Comparison of ENCODE assay signal across 8 mouse cellular contexts in genomic region chr5:96998566-96998907, GRCm38 (mm10). TPM values are rescaled to one million over a fixed set of nuclear protein-coding genes. Genes with fewer than 3 reads are reported as not detected.
A peak's percentile ranks its signal among the peaks of the same experiment; 100 is the strongest.
DNase-seq lines count a peak whose midpoint lies in the region; ATAC-seq and TF ChIP-seq lines count a peak whose summit lies in the region.

No protein-coding gene starts in this region.

- H3K4me2 ChIP-seq in heart, embryonic 12.5 days, result peak overlapping the region; percentile 79
- H3K4me2 ChIP-seq in forebrain, embryonic 16.5 days (ENCODE audit: low read length), result peak overlapping the region; percentile 67

- H3K27ac ChIP-seq in heart, embryonic 12.5 days (ENCODE audit: poor library complexity, severe bottlenecking), result peak overlapping the region; percentile 94; the same call in 1 of the 2 replicates
- H3K27ac ChIP-seq in ES-Bruce4 (ENCODE audit: insufficient read depth, low read length) (no peak overlapping the region), macrophage (peak overlapping the region; percentile 63)
- H3K27ac ChIP-seq in forebrain, embryonic 16.5 days (ENCODE audit: low read length), result no peak overlapping the region

- no peak for TF ChIP-seq EP300 in ES-Bruce4 (IDR thresholded peaks at IDR 0.05; ENCODE audit: insufficient read depth, low read depth, low read length)

- DNase-seq in heart, postnatal 4 days, result no peak
- no peak for DNase-seq in right cerebral cortex, adult 18-20 months
- DNase-seq in adrenal gland, postnatal 4 days (ENCODE audit: low spot score in 2 of 2), result no peak
- DNase-seq in left cerebral cortex, postnatal 36 days (ENCODE audit: low spot score in 2 of 2), result no peak

- H3K9me3 ChIP-seq in heart, embryonic 12.5 days (replicated peaks), result no peaks in the 10 kb centered on the region
- H3K9me3 ChIP-seq in ES-Bruce4 (replicated peaks; ENCODE audit: control insufficient read depth, insufficient read depth, low read length, poor library complexity, severe bottlenecking), result no peaks in the 10 kb centered on the region
- H3K9me3 ChIP-seq in forebrain, embryonic 16.5 days (ENCODE audit: control insufficient read depth, low read length), result no peaks in the 10 kb centered on the region

- no peak for TF ChIP-seq POLR2A in ES-Bruce4 (IDR thresholded peaks at IDR 0.05; ENCODE audit: insufficient read depth, low read length)

- peak overlapping the region; percentile 91 for H3K4me3 ChIP-seq in heart, embryonic 12.5 days
- H3K4me3 ChIP-seq in ES-Bruce4 (ENCODE audit: low read depth, low read length), result peak overlapping the region; percentile 92
- peak overlapping the region; percentile 82 for H3K4me3 ChIP-seq in forebrain, embryonic 16.5 days (replicated peaks; ENCODE audit: low read length)
- peak overlapping the region; percentile 90 for H3K4me3 ChIP-seq in macrophage (ENCODE audit: inconsistent target)

- intact Hi-C loops in left cerebral cortex, postnatal 36 days (cut with DNase I), result no loop called here

- 8% methylated on average over 6 of the region's 6 CpGs for WGBS in heart, embryonic 12.5 days
- 11% methylated on average over 6 of the region's 6 CpGs for WGBS in forebrain, embryonic 16.5 days
- WGBS in macrophage (ENCODE audit: missing documents), result 0% methylated on average over 6 of the region's 6 CpGs

- no peak for TF ChIP-seq CTCF in ES-Bruce4 (IDR thresholded peaks at IDR 0.05; ENCODE audit: low read depth, low read length)

- H3K79me2 ChIP-seq in macrophage (ENCODE audit: inconsistent target), result peaks cover 55% of the 10 kb centered on the region

- no peaks in the 10 kb centered on the region for H3K36me3 ChIP-seq in heart, embryonic 12.5 days
- H3K36me3 ChIP-seq in ES-Bruce4 (ENCODE audit: control insufficient read depth, insufficient read depth, low read length, poor library complexity, severe bottlenecking), result no peaks in the 10 kb centered on the region
- no peaks in the 10 kb centered on the region for H3K36me3 ChIP-seq in forebrain, embryonic 16.5 days (ENCODE audit: control insufficient read depth, insufficient read depth)
- H3K36me3 ChIP-seq in macrophage (ENCODE audit: inconsistent target), result no peaks in the 10 kb centered on the region

- peaks cover 13% of the 10 kb centered on the region for H3K27me3 ChIP-seq in heart, embryonic 12.5 days (replicated peaks)
- no peaks in the 10 kb centered on the region for H3K27me3 ChIP-seq in ES-Bruce4 (ENCODE audit: control insufficient read depth, insufficient read depth, low read length, poor library complexity, severe bottlenecking)
- H3K27me3 ChIP-seq in forebrain, embryonic 16.5 days (replicated peaks; ENCODE audit: control insufficient read depth, insufficient read depth, low read length), result no peaks in the 10 kb centered on the region

- peaks cover 20% of the 10 kb centered on the region for H3K4me1 ChIP-seq in heart, embryonic 12.5 days (replicated peaks)
- H3K4me1 ChIP-seq in ES-Bruce4 (ENCODE audit: control insufficient read depth, insufficient read depth, low read length), result no peaks in the 10 kb centered on the region
- peaks cover 15% of the 10 kb centered on the region for H3K4me1 ChIP-seq in forebrain, embryonic 16.5 days (replicated peaks; ENCODE audit: control insufficient read depth, insufficient read depth, low read length)

- H3K9ac ChIP-seq in heart, embryonic 12.5 days, result peak overlapping the region; percentile 92
- peak overlapping the region; percentile 66; the same call in 1 of the 2 replicates for H3K9ac ChIP-seq in ES-Bruce4 (ENCODE audit: low read depth, poor library complexity, severe bottlenecking)
- peak overlapping the region; percentile 67 for H3K9ac ChIP-seq in forebrain, embryonic 16.5 days (replicated peaks; ENCODE audit: low read depth, low read length)

- no peak for ATAC-seq in heart, embryonic 12.5 days (ENCODE audit: insufficient number of reproducible peaks, low FRiP score)
- ATAC-seq in forebrain, embryonic 16.5 days, result no peak

RNA-seq across cellular contexts. Expression of gene Bmp2k, which starts 1.0 kb away (rescaled TPM):
- 9.9 and 10.6 TPM in 2 replicates for polyA plus RNA-seq in heart, embryonic 12.5 days (2016; fragmentation: Nextera tagmentation; extraction: Ambion mirVana)
- total RNA-seq in heart, postnatal 4 days (2021), result 10 to 100 TPM; 18.9 TPM
- polyA plus RNA-seq in ES-Bruce4 (2011; ENCODE audit: insufficient read depth, insufficient read length, low read depth, missing spikeins) (8.4 and 10.3 TPM in 2 replicates), macrophage (2018) (22.1 to 36.8 TPM (median 22.3 TPM) in 3 replicates)
- 7.2 and 8.3 TPM in 2 replicates for polyA plus RNA-seq in forebrain, embryonic 16.5 days (2015; fragmentation: Nextera tagmentation; extraction: Ambion mirVana)
- total RNA-seq in macrophage (2018; cell fraction: chromatin; rRNA removed), result 10 to 100 TPM; 26.5 to 99.2 (median 48.9) TPM
- total RNA-seq in macrophage (2018; cell fraction: cytosol; rRNA removed), result 10 to 100 TPM; 26.3 to 61.1 (median 41.1) TPM
- 10 to 100 TPM; 29.2 to 88.9 (median 46.5) TPM for total RNA-seq in macrophage (2018; cell fraction: nucleus; rRNA removed)
- 10 to 100 TPM; 25.3 to 26.8 TPM for total RNA-seq in adrenal gland, postnatal 4 days (2021)
- 10 to 100 TPM; 12.6 to 12.9 TPM for total RNA-seq in left cerebral cortex, postnatal 36 days (2021)

Comparison
In these comparisons a context has a peak if more than half of its experiments do, and no peak if none do; other contexts are left out.
1. H3K27ac ChIP-seq: peak in heart, embryonic 12.5 days (single experiment) and macrophage (single experiment); none in ES-Bruce4 (single experiment) and forebrain, embryonic 16.5 days (single experiment).
2. Peak in every context shown above with its lines, with median percentiles within 50 percentile points of each other: H3K4me3 ChIP-seq and H3K9ac ChIP-seq.